Mouse (Mus musculus) heart, embryonic 10.5 days (tissue): ENCODE data around the gene Rerg. TPM values are rescaled to one million over a fixed set of nuclear protein-coding genes. Genes with fewer than 3 reads are reported as not detected.

Experiments
- DNase-seq: peaks from one replicate; pipeline ENCODE4 v3.0.0-alpha.2; 2017; ENCODE audit warnings: low spot score
- H3K27ac ChIP-seq: fragments of 300-500 bp; sonication (generic); 2 replicates; pipeline ENCODE4 v1.5.1; 2016; ENCODE audit warnings: mild to moderate bottlenecking
- H3K27me3 ChIP-seq: fragments of 300-500 bp; sonication (generic); 2 replicates; pipeline ENCODE4 v1.6.1; 2016; ENCODE audit warnings: mild to moderate bottlenecking; ENCODE audit not compliant: poor library complexity, insufficient read depth, severe bottlenecking
- H3K36me3 ChIP-seq: fragments of 300-500 bp; sonication (generic); 2 replicates; pipeline ENCODE4 v1.6.1; 2016; ENCODE audit warnings: mild to moderate bottlenecking, moderate library complexity
- H3K4me1 ChIP-seq: fragments of 300-500 bp; sonication (generic); 2 replicates; pipeline ENCODE4 v1.6.1; 2016; ENCODE audit warnings: mild to moderate bottlenecking
- H3K4me3 ChIP-seq: fragments of 300-500 bp; sonication (generic); 2 replicates; pipeline ENCODE4 v1.5.1; 2016; ENCODE audit warnings: mild to moderate bottlenecking, moderate library complexity
- H3K9me3 ChIP-seq: fragments of 300-500 bp; sonication (generic); 2 replicates; pipeline ENCODE4 v1.6.1; 2016; ENCODE audit warnings: mild to moderate bottlenecking, moderate library complexity
- WGBS: fragments of 180-500 bp; shearing (Covaris S2); methylation state at CpG from one replicate; pipeline ENCODE4 v1.1.7; 2016; 5-methylcytosine and 5-hydroxymethylcytosine counted together
- polyA plus RNA-seq: library from polyadenylated mRNA; unstranded; fragments of >200 nt; fragmentation: Nextera tagmentation; extraction: Ambion mirVana; gene quantifications from 2 replicates; pipeline ENCODE4 v1.2.1, GENCODE M21; 2016

Rerg gene
- polyA plus RNA-seq, 1 experiment from 2014 or later = 6.8 TPM

GRCm38 (mm10) chr6:137138822-137139221 is 31.5 kb downstream of the Rerg start:
- 65% methylated on average over 8 of the region's 8 CpGs for WGBS
- no peaks in the 10 kb centered on the region for H3K36me3 ChIP-seq
- peaks cover 74% of the 10 kb centered on the region for H3K4me1 ChIP-seq
- no peaks in the 10 kb centered on the region for H3K9me3 ChIP-seq
- no peaks in the 10 kb centered on the region for H3K27me3 ChIP-seq
- H3K4me3 ChIP-seq = no peak overlapping the region
- peak overlapping the region; percentile 29; the same call in 1 of the 2 replicates for H3K27ac ChIP-seq
- DNase-seq = no peak

DNA sequence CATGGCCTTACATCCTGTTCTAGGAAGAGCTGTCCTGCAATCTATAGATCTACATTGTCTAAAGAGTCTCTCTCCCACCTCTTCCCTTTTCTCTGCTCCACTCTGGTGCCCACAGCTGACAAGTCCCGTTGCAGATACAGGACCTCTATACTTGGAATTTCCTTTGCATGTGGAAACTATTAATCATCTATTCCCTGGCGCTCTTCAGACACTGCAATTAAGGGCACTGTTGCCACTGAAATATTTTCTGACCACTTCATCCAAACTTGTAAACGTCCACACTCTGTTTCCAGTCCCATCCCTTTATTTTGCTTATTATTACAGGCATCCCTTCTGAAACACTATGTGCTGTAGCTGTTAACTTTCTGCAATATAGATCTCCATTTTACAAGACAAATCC is 31.9 kb downstream of the Rerg start:
- Histone ChIP-seq H3K4me3 (no peak overlapping the region), H3K36me3 (no peaks in the 10 kb centered on the region), H3K27ac (peak overlapping the region; percentile 29; the same call in 1 of the 2 replicates), H3K27me3 (no peaks in the 10 kb centered on the region), H3K9me3 (no peaks in the 10 kb centered on the region), H3K4me1 (peaks cover 70% of the 10 kb centered on the region)
- no peak for DNase-seq
- WGBS = 46% methylated on average over 3 of the region's 3 CpGs

DNA sequence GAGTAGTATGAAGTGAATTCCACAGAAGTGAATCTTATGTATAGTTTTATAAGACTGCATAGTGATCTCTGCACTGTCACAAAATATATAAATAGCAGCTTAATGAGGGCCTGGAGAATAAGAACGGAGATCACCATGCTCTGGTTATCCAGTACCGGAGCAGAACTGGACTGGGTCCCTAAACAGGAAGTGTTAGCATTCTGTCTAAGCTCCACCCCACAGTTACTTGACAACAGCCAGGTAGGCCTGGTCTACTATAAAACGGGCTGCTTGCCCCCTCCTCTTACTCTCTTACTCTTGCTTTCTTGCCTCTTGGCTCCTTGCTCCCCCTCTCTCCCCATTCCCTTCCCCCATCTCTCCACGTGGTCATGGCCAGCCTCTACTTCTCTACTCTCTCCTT is 33.9 kb downstream of the Rerg start:
- H3K27me3 ChIP-seq = no peaks in the 10 kb centered on the region
- H3K4me1 ChIP-seq = peaks cover 56% of the 10 kb centered on the region
- no peaks in the 10 kb centered on the region for H3K9me3 ChIP-seq
- H3K27ac ChIP-seq = peak overlapping the region; percentile 87
- DNase-seq = no peak
- no peaks in the 10 kb centered on the region for H3K36me3 ChIP-seq
- 58% methylated on average over 4 of the region's 4 CpGs for WGBS
- H3K4me3 ChIP-seq = peak overlapping the region; percentile 3; the same call in 1 of the 2 replicates

DNA sequence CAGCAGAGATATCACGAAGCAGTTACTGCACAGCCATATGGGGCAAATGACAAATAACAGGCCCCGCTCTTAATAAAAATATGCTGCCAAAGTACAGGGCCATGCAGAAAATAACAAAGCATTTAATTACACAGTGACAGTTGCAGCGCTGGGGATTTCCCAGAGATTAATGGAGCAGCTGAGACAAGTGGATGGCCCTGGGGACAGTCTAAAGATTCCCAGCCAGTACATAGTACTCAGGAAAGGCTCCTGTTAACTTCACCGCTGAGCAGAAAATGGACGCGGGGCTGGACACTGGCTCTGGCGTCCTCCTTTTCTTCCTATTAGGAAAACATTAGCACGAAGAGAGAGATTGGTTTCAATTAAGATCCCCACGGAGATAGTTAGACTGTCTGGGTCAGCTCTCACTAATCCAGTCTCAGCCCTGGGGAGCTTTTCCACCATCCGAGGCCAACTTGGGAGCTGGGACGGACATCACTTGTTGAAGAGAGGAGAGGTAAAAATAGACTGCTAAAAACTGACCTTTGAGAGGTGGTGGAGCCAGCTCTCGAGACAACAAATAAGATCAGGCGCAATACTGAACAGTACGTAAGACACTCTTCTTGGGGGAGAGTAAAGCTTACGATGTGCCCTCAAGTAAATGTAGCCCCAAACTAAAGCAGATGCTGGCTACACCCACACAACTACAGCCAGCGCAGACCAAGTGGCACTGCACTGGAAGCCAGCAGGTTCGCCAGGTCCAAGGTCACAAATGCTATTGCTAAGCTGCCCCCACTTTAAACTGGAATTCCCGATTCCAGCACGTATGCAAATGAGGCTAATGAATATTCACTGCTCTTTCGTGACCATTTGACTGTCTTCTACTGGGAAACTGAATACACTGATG is 34.5 kb downstream of the Rerg start:
- peak overlapping the region; percentile 3; the same call in 1 of the 2 replicates for H3K4me3 ChIP-seq
- H3K36me3 ChIP-seq = no peaks in the 10 kb centered on the region
- 39% methylated on average over 20 of the region's 20 CpGs for WGBS
- peaks cover 54% of the 10 kb centered on the region for H3K4me1 ChIP-seq
- DNase-seq = no peak
- no peaks in the 10 kb centered on the region for H3K9me3 ChIP-seq
- peak overlapping the region; percentile 87 for H3K27ac ChIP-seq
- no peaks in the 10 kb centered on the region for H3K27me3 ChIP-seq

GRCm38 (mm10) chr6:137131794-137132193 is 38.5 kb downstream of the Rerg start:
- Histone ChIP-seq H3K36me3 (no peaks in the 10 kb centered on the region), H3K4me3 (no peak overlapping the region), H3K4me1 (peaks cover 37% of the 10 kb centered on the region), H3K9me3 (no peaks in the 10 kb centered on the region), H3K27me3 (no peaks in the 10 kb centered on the region), H3K27ac (no peak overlapping the region)
- WGBS = 76% methylated on average over 1 of the region's 1 CpGs
- no peak for DNase-seq

DNA sequence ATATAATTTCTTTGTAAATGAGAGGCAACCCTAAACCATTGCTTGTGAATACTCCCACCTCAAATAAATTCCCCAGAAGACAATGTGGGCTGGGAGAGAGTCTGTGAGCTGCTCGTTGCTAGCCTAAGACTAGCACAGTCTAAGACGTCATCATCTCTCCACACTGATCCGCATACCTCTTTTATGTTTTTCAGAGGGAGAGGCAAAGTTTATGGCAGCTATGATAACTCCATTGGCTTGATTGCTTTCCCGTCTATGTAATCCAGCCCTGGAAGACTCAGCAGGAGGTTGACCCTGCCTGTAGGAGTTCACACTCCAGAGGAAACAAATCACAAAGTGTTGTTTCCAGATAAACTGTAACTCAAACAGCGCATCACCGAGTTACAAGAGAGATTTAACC is 38.9 kb downstream of the Rerg start:
- 27% methylated on average over 6 of the region's 6 CpGs for WGBS
- Histone ChIP-seq H3K9me3 (no peaks in the 10 kb centered on the region), H3K36me3 (no peaks in the 10 kb centered on the region), H3K27ac (no peak overlapping the region), H3K4me1 (peaks cover 37% of the 10 kb centered on the region), H3K27me3 (no peaks in the 10 kb centered on the region), H3K4me3 (no peak overlapping the region)
- DNase-seq = no peak

DNA sequence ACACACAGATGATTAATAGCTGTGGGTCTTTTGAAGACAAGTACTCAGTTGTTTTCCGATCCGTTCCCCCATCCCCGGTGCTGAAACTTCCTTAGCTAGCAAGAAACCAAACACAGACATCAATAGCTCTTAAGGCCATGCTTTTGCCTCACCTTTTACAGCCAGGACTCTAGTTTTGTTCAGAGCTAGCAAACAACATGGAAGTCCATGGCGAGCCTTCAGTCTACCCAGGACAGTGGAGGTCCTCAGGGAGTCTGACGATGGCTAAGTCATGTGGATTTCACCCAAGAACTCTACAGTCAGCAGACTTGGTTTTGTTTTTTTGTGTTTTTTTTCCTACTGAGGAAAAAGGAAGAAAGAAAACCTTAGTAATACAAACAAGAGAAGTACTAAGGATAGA is 43.4 kb downstream of the Rerg start:
- no peak for DNase-seq
- no peaks in the 10 kb centered on the region for H3K9me3 ChIP-seq
- H3K4me1 ChIP-seq = peaks cover 29% of the 10 kb centered on the region
- no peaks in the 10 kb centered on the region for H3K27me3 ChIP-seq
- no peak overlapping the region for H3K27ac ChIP-seq
- H3K36me3 ChIP-seq = no peaks in the 10 kb centered on the region
- no peak overlapping the region for H3K4me3 ChIP-seq
- WGBS = 75% methylated on average over 5 of the region's 5 CpGs

DNA sequence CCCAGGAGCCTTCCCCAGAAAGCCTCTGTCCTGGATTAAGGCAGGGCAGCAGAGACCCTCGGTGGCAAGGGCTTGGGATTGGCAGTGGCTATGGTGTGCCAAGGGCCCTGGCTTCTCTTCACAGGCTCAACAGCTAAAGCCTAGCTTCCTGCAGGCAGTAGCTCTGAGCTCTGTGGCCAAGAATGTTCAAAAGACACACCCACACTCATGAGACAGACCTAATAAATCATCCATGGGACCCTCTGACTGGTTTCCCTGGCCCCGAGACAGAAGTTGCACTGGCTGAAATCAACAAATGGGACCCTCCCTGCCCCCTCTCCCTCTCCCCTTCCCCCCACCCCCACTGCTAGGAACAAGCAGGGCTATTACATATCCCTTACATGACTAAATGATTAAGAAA is 44.1 kb downstream of the Rerg start:
- H3K27ac ChIP-seq = peak overlapping the region; percentile 47

GRCm38 (mm10) chr6:137125433-137125832 is 44.9 kb downstream of the Rerg start:
- no peaks in the 10 kb centered on the region for H3K27me3 ChIP-seq
- H3K27ac ChIP-seq = no peak overlapping the region; the same call in 1 of the 2 replicates
- H3K9me3 ChIP-seq = no peaks in the 10 kb centered on the region
- no peaks in the 10 kb centered on the region for H3K36me3 ChIP-seq
- WGBS = 44% methylated on average over 9 of the region's 9 CpGs
- peaks cover 23% of the 10 kb centered on the region for H3K4me1 ChIP-seq
- no peak overlapping the region for H3K4me3 ChIP-seq
- DNase-seq = no peak

More for the DNA sequence above, 44.1 kb downstream of the Rerg start:
- no peaks in the 10 kb centered on the region for H3K36me3 ChIP-seq
- no peaks in the 10 kb centered on the region for H3K27me3 ChIP-seq
- WGBS = 43% methylated on average over 2 of the region's 2 CpGs
- H3K4me1 ChIP-seq = peaks cover 26% of the 10 kb centered on the region
- no peak for DNase-seq
- no peak overlapping the region for H3K4me3 ChIP-seq
- no peaks in the 10 kb centered on the region for H3K9me3 ChIP-seq

- WGBS = 58% methylated on average over 3 of the region's 3 CpGs
Observed at GRCm38 (mm10) chr6:137125006-137125405, 45.3 kb downstream of the Rerg start.

GRCm38 (mm10) chr6:137116849-137117473 is 53.3 kb downstream of the Rerg start:
- H3K36me3 ChIP-seq = no peaks in the 10 kb centered on the region
- H3K4me3 ChIP-seq = no peak overlapping the region
- no peaks in the 10 kb centered on the region for H3K9me3 ChIP-seq
- H3K4me1 ChIP-seq = peaks cover 19% of the 10 kb centered on the region
- no peak for DNase-seq
- H3K27ac ChIP-seq = no peak overlapping the region
- WGBS = 92% methylated on average over 1 of the region's 1 CpGs
- H3K27me3 ChIP-seq = no peaks in the 10 kb centered on the region

More at GRCm38 (mm10) chr6:137125006-137125405, 45.3 kb downstream of the Rerg start:
- no peaks in the 10 kb centered on the region for H3K9me3 ChIP-seq
- no peaks in the 10 kb centered on the region for H3K36me3 ChIP-seq
- peaks cover 23% of the 10 kb centered on the region for H3K4me1 ChIP-seq
- no peak overlapping the region for H3K27ac ChIP-seq
- H3K4me3 ChIP-seq = no peak overlapping the region
- H3K27me3 ChIP-seq = no peaks in the 10 kb centered on the region
- no peak for DNase-seq

GRCm38 (mm10) chr6:137114859-137115258 is 55.4 kb downstream of the Rerg start:
- Histone ChIP-seq H3K4me3 (no peak overlapping the region), H3K36me3 (no peaks in the 10 kb centered on the region), H3K9me3 (no peaks in the 10 kb centered on the region), H3K27me3 (no peaks in the 10 kb centered on the region), H3K4me1 (peaks cover 36% of the 10 kb centered on the region), H3K27ac (no peak overlapping the region)
- no peak for DNase-seq
- 72% methylated on average over 7 of the region's 7 CpGs for WGBS

DNA sequence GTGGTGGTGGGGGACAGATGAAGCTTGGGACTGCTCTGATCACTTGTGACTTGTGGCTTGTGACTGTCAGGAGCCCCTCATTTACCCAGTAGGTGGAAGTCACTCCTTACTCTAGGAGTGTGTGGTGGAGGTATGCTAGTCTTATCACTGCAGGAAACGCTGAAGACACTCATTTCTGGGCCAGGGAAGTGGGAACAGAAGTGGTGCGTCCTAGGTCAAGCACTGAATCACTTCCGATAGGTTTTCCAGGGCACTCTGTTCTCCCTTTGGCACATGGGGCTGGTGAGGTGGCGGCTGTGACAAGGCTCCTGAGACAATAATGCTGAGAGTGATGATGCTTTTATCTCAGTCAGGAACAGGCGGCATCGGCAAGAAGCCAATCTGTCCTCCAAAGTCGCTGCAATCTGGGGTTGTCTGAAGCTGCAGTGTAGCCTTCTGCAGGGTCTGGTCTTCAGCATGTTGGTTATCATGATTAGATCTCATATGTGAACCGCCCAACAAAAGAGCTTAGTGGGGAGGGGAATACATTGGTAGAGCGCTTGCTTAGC is 59.0 kb downstream of the Rerg start:
- Histone ChIP-seq H3K4me3 (no peak overlapping the region), H3K9me3 (no peaks in the 10 kb centered on the region), H3K36me3 (no peaks in the 10 kb centered on the region), H3K4me1 (peaks cover 27% of the 10 kb centered on the region), H3K27ac (no peak overlapping the region), H3K27me3 (no peaks in the 10 kb centered on the region)
- no peak for DNase-seq
- WGBS = 42% methylated on average over 9 of the region's 9 CpGs
